Mouse (Mus musculus) natural killer cell, adult 2 months (primary cell): Measurements from ENCODE around the gene Cers3.

ENCODE experiments used
- DNase-seq, 2 experiments: peaks; one replicate each; pipeline ENCODE4 v3.0.0; 2022; ENCODE audit warnings: low spot score in 2 of 2

The Cers3 gene

GRCm38 (mm10) chr7:66779944-66780942 lies 36.9 kb downstream of the Cers3 start:
- no peak for DNase-seq

- DNase-seq, result no peak
These were observed 43.2 kb downstream of the Cers3 start for GRCm38 (mm10) chr7:66786476-66786875.

GRCm38 (mm10) chr7:66787816-66788215 lies 44.5 kb downstream of the Cers3 start:
- no peak for DNase-seq

- DNase-seq, result no peak
These were observed 46.8 kb downstream of the Cers3 start for GRCm38 (mm10) chr7:66789860-66790748.

GRCm38 (mm10) chr7:66791022-66791421 lies 47.7 kb downstream of the Cers3 start:
- DNase-seq, result no peak

GRCm38 (mm10) chr7:66796909-66797308 lies 53.6 kb downstream of the Cers3 start:
- no peak for DNase-seq

GRCm38 (mm10) chr7:66797345-66797744 lies 54.0 kb downstream of the Cers3 start:
- DNase-seq, result no peak

GRCm38 (mm10) chr7:66798826-66799225 lies 55.5 kb downstream of the Cers3 start:
- DNase-seq, result no peak

GRCm38 (mm10) chr7:66800784-66801183 lies 57.5 kb downstream of the Cers3 start:
- no peak for DNase-seq

- DNase-seq, result no peak
These were observed 58.5 kb downstream of the Cers3 start for GRCm38 (mm10) chr7:66801785-66802184.

- DNase-seq, result no peak
These were observed 60.5 kb downstream of the Cers3 start for GRCm38 (mm10) chr7:66803798-66804197.

- DNase-seq, result no peak
These were observed 63.5 kb downstream of the Cers3 start for GRCm38 (mm10) chr7:66806801-66807200.

- DNase-seq, result no peak
These were observed 67.1 kb downstream of the Cers3 start for GRCm38 (mm10) chr7:66810436-66810835.

GRCm38 (mm10) chr7:66811294-66811693 lies 68.0 kb downstream of the Cers3 start:
- no peak for DNase-seq

GRCm38 (mm10) chr7:66812289-66812688 lies 69.0 kb downstream of the Cers3 start:
- DNase-seq, result no peak

GRCm38 (mm10) chr7:66812737-66813136 lies 69.4 kb downstream of the Cers3 start:
- no peak for DNase-seq

GRCm38 (mm10) chr7:66813172-66813571 lies 69.9 kb downstream of the Cers3 start:
- DNase-seq, result no peak

- no peak for DNase-seq
These were observed 72.2 kb downstream of the Cers3 start for GRCm38 (mm10) chr7:66815526-66815925.

- peak in 1 of 2 experiments; percentile 9 for DNase-seq
These were observed 76.7 kb downstream of the Cers3 start for GRCm38 (mm10) chr7:66820034-66820433.

GRCm38 (mm10) chr7:66830803-66831202 lies 87.5 kb downstream of the Cers3 start:
- no peak for DNase-seq

GRCm38 (mm10) chr7:66831295-66831694 lies 88.0 kb downstream of the Cers3 start:
- no peak for DNase-seq

- peak; percentile 82 to 87 for DNase-seq
These were observed 96.2 kb downstream of the Cers3 start, which contains the start of gene Adamts17 for GRCm38 (mm10) chr7:66839463-66840007. Adamts17 (plus strand) TSS chr7:66839735.
